Mouse (Mus musculus): ENCODE results near the gene Gjb2. TPM values are rescaled to one million over a fixed set of nuclear protein-coding genes. Genes with fewer than 3 reads are reported as not detected.
"Not testable (repeated sequence)": the region's sequence is repeated elsewhere in the genome, so short reads cannot be mapped to it uniquely, and the experiment has no call there.

The Gjb2 gene
- polyA plus RNA-seq, 1 experiment from 2014 or later = 0.49 TPM

DNA sequence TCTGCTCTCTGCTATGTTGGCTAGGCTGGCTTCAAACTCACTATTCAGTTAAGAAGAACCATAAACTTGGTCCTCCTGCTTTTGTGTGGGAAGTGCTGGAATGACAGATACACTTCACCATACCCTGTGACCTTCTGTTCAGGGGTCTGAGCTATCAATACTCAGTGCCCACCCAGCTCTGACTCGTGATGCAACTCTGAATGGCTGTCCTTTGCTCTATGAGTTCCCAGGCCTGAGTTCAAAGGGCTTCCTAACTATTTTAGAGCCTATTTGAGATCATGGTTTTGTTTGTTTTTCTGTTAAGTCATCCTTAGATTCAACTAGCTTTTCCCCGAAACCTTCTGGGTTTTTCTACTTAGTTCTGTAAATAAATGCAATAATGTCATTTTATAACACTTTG lies 14.5 kb downstream of the Gjb2 start:
- Histone ChIP-seq H3K4me3 (ENCODE audit: low read depth, low read length) (no peak overlapping the region), H3K27ac (ENCODE audit: low read length) (no peak overlapping the region), H3K36me3 (ENCODE audit: control insufficient read depth, insufficient read depth, low read length) (no peaks in the 10 kb centered on the region), H3K4me1 (ENCODE audit: control insufficient read depth, insufficient read depth, low read length) (no peaks in the 10 kb centered on the region), H3K27me3 (ENCODE audit: control insufficient read depth, insufficient read depth, low read length) (no peaks in the 10 kb centered on the region), H3K4me2 (replicated peaks; ENCODE audit: low read depth, low read length) (no peak overlapping the region), H3K9ac (replicated peaks; ENCODE audit: low read depth, low read length) (no peak overlapping the region), H3K9me3 (ENCODE audit: control insufficient read depth, low read depth, low read length) (no peaks in the 10 kb centered on the region)
- WGBS = 40% methylated on average over 2 of the region's 2 CpGs
- no peak for ATAC-seq (ENCODE audit: insufficient number of reproducible peaks, insufficient read depth, low FRiP score, low read depth)

DNA sequence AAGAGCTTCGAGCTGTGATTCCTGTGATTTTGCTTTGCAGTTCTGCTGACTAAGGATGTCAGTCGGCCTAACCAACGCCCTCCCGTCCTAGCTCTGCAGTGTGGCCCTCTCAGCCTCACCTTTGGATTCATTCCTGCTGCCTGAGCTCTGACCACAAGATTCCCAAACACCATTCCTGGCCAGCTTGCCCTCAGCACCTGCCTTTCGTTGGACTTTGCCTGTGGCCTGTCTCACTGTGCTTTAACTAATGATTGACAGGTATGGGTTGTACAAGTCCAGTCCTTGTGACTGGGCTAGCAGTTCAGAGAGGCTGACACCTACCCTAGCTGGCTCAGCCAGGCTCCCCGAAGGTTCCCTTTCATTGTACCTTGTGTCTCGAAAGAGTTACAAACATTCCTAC lies 15.4 kb downstream of the Gjb2 start:
- Histone ChIP-seq H3K4me1 (ENCODE audit: control insufficient read depth, insufficient read depth, low read length) (0 out of 2 replicates have a peak, but pooled peaks cover 2% of the 10 kb centered on the region), H3K9ac (replicated peaks; ENCODE audit: low read depth, low read length) (no peak overlapping the region), H3K4me3 (ENCODE audit: low read depth, low read length) (no peak overlapping the region), H3K36me3 (ENCODE audit: control insufficient read depth, insufficient read depth, low read length) (no peaks in the 10 kb centered on the region), H3K27me3 (ENCODE audit: control insufficient read depth, insufficient read depth, low read length) (no peaks in the 10 kb centered on the region), H3K9me3 (ENCODE audit: control insufficient read depth, low read depth, low read length) (no peaks in the 10 kb centered on the region), H3K27ac (ENCODE audit: low read length) (no peak overlapping the region), H3K4me2 (replicated peaks; ENCODE audit: low read depth, low read length) (no peak overlapping the region)
- 77% methylated on average over 7 of the region's 7 CpGs for WGBS
- no peak for ATAC-seq (ENCODE audit: insufficient number of reproducible peaks, insufficient read depth, low FRiP score, low read depth)

DNA sequence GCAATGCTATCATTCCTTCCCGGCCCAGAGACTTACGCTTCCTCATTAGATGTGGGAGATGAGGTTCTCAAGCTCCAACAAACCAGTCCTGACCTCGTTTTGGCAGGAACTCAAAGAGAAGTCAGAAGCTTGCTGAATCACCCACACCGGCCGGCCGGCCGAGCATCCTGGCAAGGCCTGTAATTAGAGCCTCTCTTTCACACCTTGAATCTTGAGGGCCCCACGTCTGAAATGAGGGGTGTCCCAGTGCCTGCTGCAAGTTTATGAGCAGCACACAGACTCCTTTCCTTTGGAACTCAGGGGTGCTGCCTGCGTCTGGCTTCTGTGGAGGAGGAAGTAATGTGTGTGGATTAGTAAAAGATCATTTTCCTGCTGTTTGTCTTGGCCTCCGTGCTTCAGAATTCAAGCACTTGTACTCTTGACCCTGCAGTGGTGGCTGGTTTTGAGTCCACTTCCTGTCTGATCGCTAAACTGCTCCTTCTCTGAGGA lies 20.3 kb downstream of the Gjb2 start:
- Histone ChIP-seq H3K27ac (ENCODE audit: low read length) (no peak overlapping the region), H3K4me2 (replicated peaks; ENCODE audit: low read depth, low read length) (no peak overlapping the region), H3K27me3 (ENCODE audit: control insufficient read depth, insufficient read depth, low read length) (no peaks in the 10 kb centered on the region), H3K4me3 (ENCODE audit: low read depth, low read length) (no peak overlapping the region), H3K36me3 (ENCODE audit: control insufficient read depth, insufficient read depth, low read length) (no peaks in the 10 kb centered on the region), H3K9me3 (ENCODE audit: control insufficient read depth, low read depth, low read length) (no peaks in the 10 kb centered on the region), H3K9ac (replicated peaks; ENCODE audit: low read depth, low read length) (no peak overlapping the region), H3K4me1 (ENCODE audit: control insufficient read depth, insufficient read depth, low read length) (0 out of 2 replicates have a peak, but pooled peaks cover 5% of the 10 kb centered on the region)
- WGBS = 22% methylated on average over 11 of the region's 11 CpGs
- ATAC-seq (ENCODE audit: insufficient number of reproducible peaks, insufficient read depth, low FRiP score, low read depth) = 0 out of 2 replicates have a peak, but pooled peaks have one; percentile 18

DNA sequence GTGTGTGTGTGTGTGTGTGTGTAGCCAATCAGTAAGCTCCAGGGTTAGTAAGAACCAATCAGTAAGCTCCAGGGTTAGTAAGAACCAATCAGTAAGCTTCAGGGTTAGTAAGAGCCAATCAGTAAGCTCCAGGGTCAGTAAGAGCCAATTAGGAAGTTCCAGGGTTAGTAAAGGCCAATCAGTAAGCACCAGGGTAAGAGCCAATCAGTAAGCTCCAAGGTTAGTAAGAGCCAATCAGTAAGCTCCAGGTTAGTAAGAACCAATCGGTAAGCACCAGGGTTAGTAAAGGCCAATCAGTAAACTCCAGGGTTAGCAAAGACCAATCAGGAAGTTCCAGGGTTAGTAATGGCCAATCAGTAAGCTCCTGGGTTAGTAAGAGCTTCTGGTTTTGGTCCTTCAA lies 21.6 kb downstream of the Gjb2 start:
- no peak overlapping the region for H3K4me3 ChIP-seq (ENCODE audit: low read depth, low read length)
- no peaks in the 10 kb centered on the region for H3K27me3 ChIP-seq (ENCODE audit: control insufficient read depth, insufficient read depth, low read length)
- H3K9ac ChIP-seq (replicated peaks; ENCODE audit: low read depth, low read length) = no peak overlapping the region
- H3K9me3 ChIP-seq (ENCODE audit: control insufficient read depth, low read depth, low read length) = no peaks in the 10 kb centered on the region
- 0 out of 2 replicates have a peak, but pooled peaks cover 5% of the 10 kb centered on the region for H3K4me1 ChIP-seq (ENCODE audit: control insufficient read depth, insufficient read depth, low read length)
- H3K36me3 ChIP-seq (ENCODE audit: control insufficient read depth, insufficient read depth, low read length) = no peaks in the 10 kb centered on the region
- no peak overlapping the region for H3K27ac ChIP-seq (ENCODE audit: low read length)
- WGBS = 97% methylated on average over 1 of the region's 1 CpGs
- ATAC-seq (ENCODE audit: insufficient number of reproducible peaks, insufficient read depth, low FRiP score, low read depth) = no peak
- H3K4me2 ChIP-seq (replicated peaks; ENCODE audit: low read depth, low read length) = no peak overlapping the region

DNA sequence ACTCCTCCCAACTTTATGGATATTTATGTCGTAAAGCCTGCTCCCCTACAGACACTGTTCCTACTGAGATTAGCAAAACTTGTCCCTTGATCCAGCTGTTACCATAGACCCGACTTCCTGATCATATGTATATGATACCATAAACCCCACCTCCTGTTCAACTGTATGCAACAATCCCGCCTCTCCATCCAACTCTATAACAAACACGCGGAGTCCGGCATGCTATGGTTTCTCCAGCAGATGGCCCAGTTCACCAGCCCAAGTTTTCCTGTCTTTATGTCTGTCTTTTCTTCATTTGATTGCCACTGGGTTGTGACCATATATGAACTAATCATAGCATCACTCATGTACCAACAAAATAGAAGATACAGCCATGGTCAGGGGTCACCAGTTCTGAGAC lies 29.0 kb downstream of the Gjb2 start:
- H3K9ac ChIP-seq (replicated peaks; ENCODE audit: low read depth, low read length) = no peak overlapping the region
- H3K9me3 ChIP-seq (ENCODE audit: control insufficient read depth, low read depth, low read length) = no peaks in the 10 kb centered on the region
- no peaks in the 10 kb centered on the region for H3K36me3 ChIP-seq (ENCODE audit: control insufficient read depth, insufficient read depth, low read length)
- no peak overlapping the region for H3K27ac ChIP-seq (ENCODE audit: low read length)
- no peaks in the 10 kb centered on the region for H3K27me3 ChIP-seq (ENCODE audit: control insufficient read depth, insufficient read depth, low read length)
- H3K4me3 ChIP-seq (ENCODE audit: low read depth, low read length) = no peak overlapping the region
- H3K4me1 ChIP-seq (ENCODE audit: control insufficient read depth, insufficient read depth, low read length) = no peaks in the 10 kb centered on the region
- 78% methylated on average over 6 of the region's 6 CpGs for WGBS
- no peak overlapping the region for H3K4me2 ChIP-seq (replicated peaks; ENCODE audit: low read depth, low read length)
- no peak for ATAC-seq (ENCODE audit: insufficient number of reproducible peaks, insufficient read depth, low FRiP score, low read depth)

DNA sequence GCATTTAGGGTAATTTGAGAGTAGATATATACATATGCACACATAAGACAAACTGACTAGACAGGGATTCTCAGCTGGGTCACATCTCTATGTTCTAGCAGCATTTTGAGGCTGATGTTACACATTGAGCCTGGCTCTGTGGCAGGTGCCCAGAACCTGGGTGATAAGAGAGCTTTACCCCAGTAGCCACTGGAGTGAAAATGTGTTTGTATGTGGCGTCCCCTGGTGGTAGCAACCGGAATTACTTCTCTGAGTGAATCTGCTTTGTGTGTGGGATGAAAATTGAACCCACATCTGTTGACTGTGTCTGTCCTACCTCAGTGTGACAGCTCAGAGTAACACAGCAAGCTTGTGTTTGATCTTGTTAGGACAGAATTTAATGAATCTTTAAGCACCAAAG lies 34.6 kb downstream of the Gjb2 start:
- H3K9me3 ChIP-seq (ENCODE audit: control insufficient read depth, low read depth, low read length); H3K4me1 ChIP-seq (ENCODE audit: control insufficient read depth, insufficient read depth, low read length); H3K27ac ChIP-seq (ENCODE audit: low read length); H3K36me3 ChIP-seq (ENCODE audit: control insufficient read depth, insufficient read depth, low read length); ATAC-seq (ENCODE audit: insufficient number of reproducible peaks, insufficient read depth, low FRiP score, low read depth); H3K4me2 ChIP-seq (replicated peaks; ENCODE audit: low read depth, low read length); H3K9ac ChIP-seq (replicated peaks; ENCODE audit: low read depth, low read length); H3K4me3 ChIP-seq (ENCODE audit: low read depth, low read length); H3K27me3 ChIP-seq (ENCODE audit: control insufficient read depth, insufficient read depth, low read length): not testable (repeated sequence)
- 0% methylated on average over 2 of the region's 2 CpGs for WGBS

DNA sequence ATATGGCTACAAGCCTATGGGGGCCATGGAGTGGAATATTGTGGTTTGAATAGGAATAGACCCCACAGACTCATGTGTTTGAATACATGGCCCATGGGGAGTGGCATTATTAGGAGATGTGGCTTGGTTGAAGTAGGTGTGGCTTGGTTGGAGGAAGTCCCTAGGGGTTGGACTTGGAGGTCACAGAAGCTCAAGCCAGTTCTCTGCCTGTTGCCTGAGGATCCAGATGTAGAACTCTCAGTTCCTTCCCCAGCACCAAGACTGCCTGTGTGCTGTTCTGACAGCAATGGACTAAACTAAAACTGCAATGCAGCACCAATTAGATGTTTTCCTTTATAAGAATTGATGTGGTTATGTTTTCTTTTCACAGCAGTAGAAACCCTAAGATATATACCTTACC lies 38.4 kb downstream of the Gjb2 start:
- H3K27ac ChIP-seq (ENCODE audit: low read length) = no peak overlapping the region
- no peaks in the 10 kb centered on the region for H3K4me1 ChIP-seq (ENCODE audit: control insufficient read depth, insufficient read depth, low read length)
- H3K9me3 ChIP-seq (ENCODE audit: control insufficient read depth, low read depth, low read length) = no peaks in the 10 kb centered on the region
- no peak for ATAC-seq (ENCODE audit: insufficient number of reproducible peaks, insufficient read depth, low FRiP score, low read depth)
- no peaks in the 10 kb centered on the region for H3K27me3 ChIP-seq (ENCODE audit: control insufficient read depth, insufficient read depth, low read length)
- no peak overlapping the region for H3K4me3 ChIP-seq (ENCODE audit: low read depth, low read length)
- H3K9ac ChIP-seq (replicated peaks; ENCODE audit: low read depth, low read length) = no peak overlapping the region
- H3K4me2 ChIP-seq (replicated peaks; ENCODE audit: low read depth, low read length) = no peak overlapping the region
- no peaks in the 10 kb centered on the region for H3K36me3 ChIP-seq (ENCODE audit: control insufficient read depth, insufficient read depth, low read length)

DNA sequence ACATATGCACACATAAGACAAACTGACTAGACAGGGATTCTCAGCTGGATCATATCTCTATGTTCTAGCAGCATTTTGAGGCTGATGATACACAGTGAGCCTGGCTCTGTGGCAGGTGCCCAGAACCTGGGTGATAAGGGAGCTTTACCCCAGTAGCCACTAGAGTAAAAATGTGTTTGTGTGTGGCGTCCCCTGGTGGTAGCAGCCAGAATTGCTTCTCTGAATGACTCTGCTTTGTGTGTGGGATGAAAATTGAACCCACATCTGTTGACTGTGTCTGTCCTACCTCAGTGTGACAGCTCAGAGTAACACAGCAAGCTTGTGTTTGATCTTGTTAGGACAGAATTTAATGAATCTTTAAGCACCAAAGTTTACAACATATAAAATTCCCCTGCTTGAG lies 44.5 kb downstream of the Gjb2 start:
- not testable (repeated sequence) for H3K27ac ChIP-seq (ENCODE audit: low read length); H3K9ac ChIP-seq (replicated peaks; ENCODE audit: low read depth, low read length); ATAC-seq (ENCODE audit: insufficient number of reproducible peaks, insufficient read depth, low FRiP score, low read depth); H3K4me1 ChIP-seq (ENCODE audit: control insufficient read depth, insufficient read depth, low read length); H3K4me2 ChIP-seq (replicated peaks; ENCODE audit: low read depth, low read length); H3K36me3 ChIP-seq (ENCODE audit: control insufficient read depth, insufficient read depth, low read length); H3K4me3 ChIP-seq (ENCODE audit: low read depth, low read length); H3K9me3 ChIP-seq (ENCODE audit: control insufficient read depth, low read depth, low read length)
- 0% methylated on average over 1 of the region's 1 CpGs for WGBS
- peaks cover 28% of the 10 kb centered on the region for H3K27me3 ChIP-seq (ENCODE audit: control insufficient read depth, insufficient read depth, low read length)

DNA sequence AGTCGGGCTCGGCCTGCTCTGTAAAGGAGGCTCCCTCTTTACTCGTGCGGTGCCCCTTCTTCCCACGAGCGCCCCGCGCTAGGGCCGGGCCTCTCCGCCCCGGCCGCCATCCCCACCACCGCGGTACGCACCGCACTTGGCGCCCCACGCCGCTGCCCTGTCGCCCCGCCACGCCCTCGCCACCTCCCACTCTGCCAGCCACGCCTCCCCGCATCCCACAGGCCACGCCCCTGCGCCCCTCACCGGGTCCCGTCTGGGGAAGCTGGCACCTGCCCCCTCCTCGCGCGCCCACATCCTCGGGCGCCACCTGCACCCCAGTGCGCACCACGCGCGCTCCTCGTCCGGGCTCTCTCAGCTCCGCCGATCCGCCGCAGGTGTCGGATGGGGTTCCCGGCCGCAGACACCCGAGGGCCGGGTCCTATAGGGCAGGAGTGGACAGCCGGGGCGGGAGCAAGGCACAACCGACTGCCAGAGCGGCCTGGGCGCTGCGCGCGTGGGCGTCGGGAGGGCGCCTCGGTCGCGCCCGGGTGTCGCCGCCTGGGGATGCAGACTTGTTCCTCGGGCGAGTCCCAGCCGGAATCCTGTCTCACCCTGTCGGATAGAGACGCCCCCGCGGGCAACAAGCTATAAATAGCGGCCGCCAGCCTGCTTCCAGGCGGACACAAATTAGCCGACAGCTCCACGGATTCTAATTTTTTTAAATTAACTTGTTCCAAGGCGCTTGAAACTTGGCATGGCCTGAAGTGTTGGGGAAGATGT lies 46.8 kb downstream of the Gjb2 start, which contains the start of gene Gja3:
Gene Gja3, minus strand, starts transcription at position 538 of the 759 bp plus-strand sequence.
- 1% methylated on average over 66 of the region's 79 CpGs for WGBS
- peaks cover 28% of the 10 kb centered on the region for H3K27me3 ChIP-seq (ENCODE audit: control insufficient read depth, insufficient read depth, low read length)
- no peaks in the 10 kb centered on the region for H3K36me3 ChIP-seq (ENCODE audit: control insufficient read depth, insufficient read depth, low read length)
- no peaks in the 10 kb centered on the region for H3K4me1 ChIP-seq (ENCODE audit: control insufficient read depth, insufficient read depth, low read length)
- peak; percentile 58; the same call in 1 of the 2 replicates for ATAC-seq (ENCODE audit: insufficient number of reproducible peaks, insufficient read depth, low FRiP score, low read depth)
- H3K9ac ChIP-seq (replicated peaks; ENCODE audit: low read depth, low read length) = no peak within 1 kb of the TSS
- peak within 1 kb of the TSS; percentile 95 for H3K4me2 ChIP-seq (replicated peaks; ENCODE audit: low read depth, low read length)
- H3K9me3 ChIP-seq (ENCODE audit: control insufficient read depth, low read depth, low read length) = no peaks in the 10 kb centered on the region
- no peak within 1 kb of the TSS for H3K27ac ChIP-seq (ENCODE audit: low read length)
- peak within 1 kb of the TSS; percentile 47 for H3K4me3 ChIP-seq (ENCODE audit: low read depth, low read length)

Measured in stomach, embryonic 14.5 days (tissue).